Mouse (Mus musculus): ENCODE data around the gene Dennd5b. TPM values are rescaled to one million over a fixed set of nuclear protein-coding genes. Genes with fewer than 3 reads are reported as not detected.

Dennd5b gene
- polyA plus RNA-seq, 1 experiment from 2014 or later, result 7.9 TPM

- H3K4me3 ChIP-seq (ENCODE audit: low read depth, low read length), result no peak overlapping the region
- H3K4me1 ChIP-seq (ENCODE audit: insufficient read depth), result no peaks in the 10 kb centered on the region
- DNase-seq, result no peak
- H3K9ac ChIP-seq (replicated peaks), result no peak overlapping the region
- no peaks in the 10 kb centered on the region for H3K27me3 ChIP-seq (ENCODE audit: insufficient read depth, low read length)
- no peaks in the 10 kb centered on the region for H3K9me3 ChIP-seq (ENCODE audit: low read length)
- H3K4me2 ChIP-seq (ENCODE audit: low read depth, low read length), result no peak overlapping the region
- TF ChIP-seq CTCF (IDR thresholded peaks at IDR 0.05; ENCODE audit: low read depth) (no peak), EP300 (IDR thresholded peaks at IDR 0.05; ENCODE audit: low read depth) (no peak)
- 0 out of 2 replicates have a peak, but pooled peaks cover 2% of the 10 kb centered on the region for H3K36me3 ChIP-seq (replicated peaks; ENCODE audit: insufficient read depth, low read length)
- WGBS (ENCODE audit: insufficient replicate concordance), result 64% methylated on average over 4 of the region's 4 CpGs
- peak; percentile 35 for ATAC-seq
- no peak overlapping the region for H3K27ac ChIP-seq (ENCODE audit: low read depth)
These were observed 115.5 kb downstream of the Dennd5b start for GRCm38 (mm10) chr6:148986003-148986402.

- no peaks in the 10 kb centered on the region for H3K9me3 ChIP-seq (ENCODE audit: low read length)
- H3K4me2 ChIP-seq (ENCODE audit: low read depth, low read length), result no peak overlapping the region
- H3K27me3 ChIP-seq (ENCODE audit: insufficient read depth, low read length), result no peaks in the 10 kb centered on the region
- WGBS (ENCODE audit: insufficient replicate concordance), result 30% methylated on average over 2 of the region's 3 CpGs
- DNase-seq (no peak), ATAC-seq (no peak)
- TF ChIP-seq CTCF (IDR thresholded peaks at IDR 0.05; ENCODE audit: low read depth) (no peak), EP300 (IDR thresholded peaks at IDR 0.05; ENCODE audit: low read depth) (no peak)
- H3K36me3 ChIP-seq (replicated peaks; ENCODE audit: insufficient read depth, low read length), result no peaks in the 10 kb centered on the region
- H3K4me1 ChIP-seq (ENCODE audit: insufficient read depth), result no peaks in the 10 kb centered on the region
- no peak overlapping the region for H3K27ac ChIP-seq (ENCODE audit: low read depth)
- no peak overlapping the region for H3K4me3 ChIP-seq (ENCODE audit: low read depth, low read length)
- H3K9ac ChIP-seq (replicated peaks), result no peak overlapping the region
These were observed 121.0 kb downstream of the Dennd5b start for GRCm38 (mm10) chr6:148980495-148980894.

DNA sequence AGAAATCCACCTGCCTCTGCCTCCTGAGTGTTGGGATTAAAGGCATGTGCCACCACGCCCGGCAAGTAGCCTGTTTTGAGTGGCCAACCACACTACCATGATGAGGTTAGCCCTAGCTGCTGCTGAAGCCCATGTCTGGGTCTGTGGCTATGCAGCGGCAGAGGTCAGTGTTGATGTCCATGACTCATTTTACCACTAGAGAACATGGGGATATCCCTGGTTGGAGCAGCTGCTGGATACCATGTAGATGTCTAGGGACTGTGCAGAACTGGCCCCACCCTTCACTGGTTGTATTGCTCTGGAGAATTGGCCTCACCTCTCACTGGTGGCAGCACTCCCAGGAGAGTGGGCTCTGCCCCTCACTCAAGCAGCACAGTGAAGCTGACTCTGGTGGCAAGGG is 126.4 kb downstream of the Dennd5b start:
- no peak overlapping the region for H3K4me2 ChIP-seq (ENCODE audit: low read depth, low read length)
- H3K36me3 ChIP-seq (replicated peaks; ENCODE audit: insufficient read depth, low read length), result no peaks in the 10 kb centered on the region
- H3K4me1 ChIP-seq (ENCODE audit: insufficient read depth), result peaks cover 5% of the 10 kb centered on the region; the same call in 1 of the 2 replicates
- no peak overlapping the region for H3K9ac ChIP-seq (replicated peaks)
- no peak for TF ChIP-seq EP300 (IDR thresholded peaks at IDR 0.05; ENCODE audit: low read depth)
- TF ChIP-seq CTCF (IDR thresholded peaks at IDR 0.05; ENCODE audit: low read depth), result no peak
- no peaks in the 10 kb centered on the region for H3K27me3 ChIP-seq (ENCODE audit: insufficient read depth, low read length)
- no peak overlapping the region for H3K4me3 ChIP-seq (ENCODE audit: low read depth, low read length)
- H3K27ac ChIP-seq (ENCODE audit: low read depth), result no peak overlapping the region
- DNase-seq, result no peak
- H3K9me3 ChIP-seq (ENCODE audit: low read length), result no peaks in the 10 kb centered on the region
- ATAC-seq, result no peak
- 71% methylated on average over 3 of the region's 3 CpGs for WGBS (ENCODE audit: insufficient replicate concordance)

GRCm38 (mm10) chr6:148972891-148973290 is 128.6 kb downstream of the Dennd5b start:
- Histone ChIP-seq H3K36me3 (replicated peaks; ENCODE audit: insufficient read depth, low read length) (no peaks in the 10 kb centered on the region), H3K4me3 (ENCODE audit: low read depth, low read length) (no peak overlapping the region), H3K4me2 (ENCODE audit: low read depth, low read length) (no peak overlapping the region), H3K27me3 (ENCODE audit: insufficient read depth, low read length) (no peaks in the 10 kb centered on the region), H3K27ac (ENCODE audit: low read depth) (no peak overlapping the region), H3K9ac (replicated peaks) (no peak overlapping the region), H3K4me1 (ENCODE audit: insufficient read depth) (peaks cover 5% of the 10 kb centered on the region; the same call in 1 of the 2 replicates), H3K9me3 (ENCODE audit: low read length) (no peaks in the 10 kb centered on the region)
- no peak for ATAC-seq
- 72% methylated on average over 2 of the region's 2 CpGs for WGBS (ENCODE audit: insufficient replicate concordance)
- DNase-seq, result no peak
- TF ChIP-seq CTCF (IDR thresholded peaks at IDR 0.05; ENCODE audit: low read depth) (no peak), EP300 (IDR thresholded peaks at IDR 0.05; ENCODE audit: low read depth) (no peak)

DNA sequence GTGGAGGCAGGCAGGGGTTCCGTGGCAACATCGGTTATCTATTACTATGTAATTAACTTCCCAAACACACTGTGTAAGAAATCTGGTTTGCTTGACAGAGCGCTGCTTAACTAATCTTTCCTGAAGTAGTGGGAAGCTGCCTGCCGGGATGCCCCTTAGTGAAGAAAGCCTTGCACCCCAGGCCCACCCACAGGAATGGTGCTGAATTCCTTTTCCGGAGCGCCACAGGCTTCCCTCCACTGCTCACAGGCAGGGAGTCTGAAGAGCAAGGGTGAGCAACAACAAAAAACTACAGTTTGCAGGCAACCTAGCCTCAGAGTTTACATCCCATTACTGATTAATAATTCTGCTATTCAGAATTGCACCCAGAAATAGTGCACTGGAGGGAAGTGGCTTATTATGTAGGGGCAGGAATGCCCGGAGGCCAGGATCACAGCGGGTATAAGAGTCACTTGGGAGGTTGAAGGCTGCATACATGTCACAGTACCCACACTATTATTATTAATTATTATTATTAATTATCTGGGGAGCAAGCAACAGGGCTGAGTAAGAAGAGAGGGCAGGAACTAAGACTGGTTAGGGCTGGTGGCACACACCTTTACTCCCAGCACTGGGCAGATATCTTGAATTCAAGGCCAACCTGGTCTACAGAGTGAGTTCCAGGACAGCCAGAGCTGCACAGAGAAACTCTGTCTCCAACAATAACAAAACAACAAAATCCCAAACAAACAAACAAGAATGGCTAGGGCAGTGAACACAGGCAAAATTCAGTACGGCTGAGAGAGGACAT is 129.2 kb downstream of the Dennd5b start:
- Histone ChIP-seq H3K36me3 (replicated peaks; ENCODE audit: insufficient read depth, low read length) (no peaks in the 10 kb centered on the region), H3K4me1 (ENCODE audit: insufficient read depth) (peaks cover 5% of the 10 kb centered on the region; the same call in 1 of the 2 replicates), H3K27me3 (ENCODE audit: insufficient read depth, low read length) (no peaks in the 10 kb centered on the region), H3K4me2 (ENCODE audit: low read depth, low read length) (no peak overlapping the region), H3K27ac (ENCODE audit: low read depth) (no peak overlapping the region), H3K4me3 (ENCODE audit: low read depth, low read length) (no peak overlapping the region), H3K9me3 (ENCODE audit: low read length) (no peaks in the 10 kb centered on the region), H3K9ac (replicated peaks) (no peak overlapping the region)
- TF ChIP-seq CTCF (IDR thresholded peaks at IDR 0.05; ENCODE audit: low read depth), result no peak
- TF ChIP-seq EP300 (IDR thresholded peaks at IDR 0.05; ENCODE audit: low read depth), result no peak
- DNase-seq, result no peak
- ATAC-seq, result no peak
- 57% methylated on average over 9 of the region's 9 CpGs for WGBS (ENCODE audit: insufficient replicate concordance)

- ATAC-seq, result no peak
- 37% methylated on average over 9 of the region's 9 CpGs for WGBS (ENCODE audit: insufficient replicate concordance)
- Histone ChIP-seq H3K27ac (ENCODE audit: low read depth) (no peak overlapping the region), H3K9me3 (ENCODE audit: low read length) (no peaks in the 10 kb centered on the region), H3K4me3 (ENCODE audit: low read depth, low read length) (no peak overlapping the region), H3K27me3 (ENCODE audit: insufficient read depth, low read length) (no peaks in the 10 kb centered on the region), H3K4me1 (ENCODE audit: insufficient read depth) (peaks cover 5% of the 10 kb centered on the region; the same call in 1 of the 2 replicates), H3K4me2 (ENCODE audit: low read depth, low read length) (no peak overlapping the region), H3K9ac (replicated peaks) (no peak overlapping the region), H3K36me3 (replicated peaks; ENCODE audit: insufficient read depth, low read length) (no peaks in the 10 kb centered on the region)
- no peak for TF ChIP-seq EP300 (IDR thresholded peaks at IDR 0.05; ENCODE audit: low read depth)
- TF ChIP-seq CTCF (IDR thresholded peaks at IDR 0.05; ENCODE audit: low read depth), result no peak
- no peak for DNase-seq
These were observed 130.0 kb downstream of the Dennd5b start for GRCm38 (mm10) chr6:148971385-148971940.

All from liver, postnatal 0 days (tissue).